Mouse (Mus musculus) effector memory CD4-positive, alpha-beta T cell, adult 5 months (primary cell): Measurements from ENCODE around the gene Sfta2. TPM values are rescaled to one million over a fixed set of nuclear protein-coding genes. Genes with fewer than 3 reads are reported as not detected.

Source experiments
- polyA plus RNA-seq: library from polyadenylated mRNA; unstranded; fragments of 100-300 nt; shearing (Covaris generic); gene quantifications from one replicate; pipeline ENCODE4 v1.2.1, GENCODE M21; 2017

Gene Sfta2
- polyA plus RNA-seq: not detected

GRCm38 (mm10) chr17:35601249-35601648, at the start of gene Sfta2:
Gene Sfta2, plus strand, starts transcription at chr17:35601549.

DNA sequence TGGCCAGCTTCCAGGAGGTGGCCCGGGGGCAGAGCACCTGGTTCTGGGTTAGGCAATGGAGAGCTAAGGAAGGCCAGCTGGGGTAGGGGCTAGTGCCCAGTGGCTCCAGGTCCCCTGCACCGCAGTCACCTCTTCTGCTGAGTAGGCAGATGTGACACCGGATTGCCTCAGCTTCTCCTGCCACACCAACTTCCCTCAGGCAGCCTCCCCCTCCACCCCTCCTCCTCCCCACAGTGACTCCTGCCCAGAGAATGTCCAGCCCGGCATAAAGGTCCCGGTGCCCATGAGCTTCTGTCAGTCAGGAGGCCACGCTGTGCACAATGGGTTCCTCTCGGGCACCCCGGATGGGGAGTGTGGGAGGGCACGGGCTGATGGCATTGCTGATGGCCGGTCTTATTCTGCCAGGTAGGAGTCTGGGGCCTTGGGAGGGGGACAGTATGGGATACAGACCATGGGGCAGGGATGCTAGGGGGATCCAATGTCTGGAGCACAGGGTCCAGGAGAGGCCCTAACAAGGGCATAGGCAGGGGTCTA, 49.4 kb upstream of the Sfta2 start, which contains the start of gene Cdsn:
Gene Cdsn, plus strand, starts transcription at position 248 of the 534 bp plus-strand sequence.

DNA sequence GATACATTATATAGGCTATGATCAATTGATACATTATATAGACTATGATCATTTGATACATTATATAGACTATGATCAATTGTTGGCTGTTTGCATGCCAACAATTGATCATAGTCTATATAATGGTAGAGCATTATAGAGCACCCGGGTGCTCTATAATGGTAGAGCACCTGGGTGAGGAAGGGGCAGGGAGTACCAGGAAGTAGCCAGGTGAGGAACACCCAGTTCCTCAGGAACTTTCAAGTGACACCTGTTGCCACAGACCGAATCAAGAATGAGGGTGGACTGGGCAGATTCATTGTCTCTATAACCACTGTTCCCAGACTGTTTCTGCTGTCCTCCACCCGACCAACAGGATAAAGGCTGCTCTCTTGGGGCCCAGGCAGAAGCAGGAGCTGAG, 34.2 kb upstream of the Sfta2 start, which contains the start of gene 2300002M23Rik:
Gene 2300002M23Rik, plus strand, starts transcription at position 301 of the 400 bp plus-strand sequence.

DNA sequence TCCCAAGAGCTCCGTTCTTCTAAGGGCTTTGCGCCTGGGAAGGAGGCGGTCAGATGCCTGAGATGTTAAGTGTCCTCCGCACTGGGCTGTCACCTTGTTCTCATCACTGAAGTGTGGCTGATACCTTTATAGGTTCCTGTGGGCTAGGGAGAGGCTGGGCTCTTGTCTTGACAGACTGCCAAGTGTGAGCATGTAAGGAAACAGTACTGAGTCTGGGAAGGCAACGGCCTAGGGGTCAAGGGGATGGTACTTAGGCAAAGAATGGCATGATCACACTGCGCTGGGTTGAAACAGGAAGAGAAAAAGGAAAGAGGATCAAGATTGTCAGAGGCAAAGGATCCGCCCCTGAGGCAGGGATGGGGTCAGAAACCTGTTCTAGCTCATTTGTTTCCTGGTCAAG, 25.2 kb downstream of the Sfta2 start, which contains the start of gene Gm9573:
Gene Gm9573, minus strand, starts transcription at position 101 of the 400 bp plus-strand sequence.

GRCm38 (mm10) chr17:35643609-35644236, 42.4 kb downstream of the Sfta2 start, which contains the start of gene Mucl3:
Gene Mucl3, minus strand, starts transcription at chr17:35643695.

DNA sequence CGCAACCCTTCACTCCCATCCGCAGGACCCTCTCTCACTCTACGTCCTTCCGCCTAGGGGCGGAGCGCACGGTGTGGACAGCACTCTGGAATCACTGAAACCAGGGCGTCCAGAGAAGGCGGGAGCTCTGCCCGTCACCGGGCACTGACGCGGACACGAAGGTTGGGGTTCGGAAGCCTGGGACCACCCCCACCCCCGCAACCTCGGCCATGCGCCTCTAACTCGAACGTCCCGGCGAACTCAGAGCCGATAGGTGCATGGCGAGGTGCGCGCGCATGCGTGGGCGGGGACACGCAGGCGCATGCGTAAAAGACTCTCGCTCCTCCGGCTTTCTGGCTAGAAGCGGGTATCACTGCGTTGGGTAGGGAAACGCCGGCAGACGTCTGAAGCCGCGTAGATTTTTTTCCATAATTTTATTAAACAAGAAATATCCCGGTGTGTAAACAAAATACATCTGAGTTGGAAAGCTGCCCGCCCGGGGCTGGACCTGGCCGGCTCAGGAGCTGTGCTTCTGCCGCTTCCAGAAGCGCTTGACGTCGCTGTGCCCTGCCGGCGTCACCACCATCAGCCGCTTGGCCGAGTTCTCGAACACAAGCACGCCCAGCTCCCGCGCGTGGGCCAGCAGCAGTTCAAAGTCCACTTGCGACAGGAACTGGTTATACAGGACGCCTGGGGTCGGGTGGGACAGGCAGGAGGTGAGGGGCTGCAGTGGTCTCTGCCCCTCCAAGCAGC, 66.2 kb downstream of the Sfta2 start, which contains the start of gene Vars2:
Gene Vars2, minus strand, starts transcription at position 259 of the 732 bp plus-strand sequence.

GRCm38 (mm10) chr17:35673416-35674035, 72.2 kb downstream of the Sfta2 start, which contains the start of gene Gtf2h4:
Gene Gtf2h4, minus strand, starts transcription at chr17:35673739.

Other genes with a start within 250 kb of the Sfta2 start
- 69.3 TPM for gene H2-Q4, start 221.9 kb upstream of the Sfta2 start, polyA plus RNA-seq
- gene H2-Q6, start 176.7 kb upstream of the Sfta2 start, polyA plus RNA-seq: 1,046 TPM
- 2,635 TPM for gene H2-Q7, start 162.4 kb upstream of the Sfta2 start, polyA plus RNA-seq
- 121 TPM for gene H2-Q10, start 131.5 kb upstream of the Sfta2 start, polyA plus RNA-seq
- not detected for gene Pou5f1, start 95.5 kb upstream of the Sfta2 start, polyA plus RNA-seq
- 12.1 TPM for gene Tcf19, start 84.7 kb upstream of the Sfta2 start, polyA plus RNA-seq
- gene Cchcr1, start 84.4 kb upstream of the Sfta2 start, polyA plus RNA-seq: 15.1 TPM
- not detected for gene Psors1c2, start 68.3 kb upstream of the Sfta2 start, polyA plus RNA-seq
- gene Cdsn, start 49.4 kb upstream of the Sfta2 start, polyA plus RNA-seq: not detected
- not detected for gene 2300002M23Rik, start 34.1 kb upstream of the Sfta2 start, polyA plus RNA-seq
- gene Gm9573, start 25.1 kb downstream of the Sfta2 start, polyA plus RNA-seq: not detected
- gene Mucl3, start 42.1 kb downstream of the Sfta2 start, polyA plus RNA-seq: not detected
- 17.0 TPM for gene Vars2, start 66.0 kb downstream of the Sfta2 start, polyA plus RNA-seq
- 14.7 TPM for gene Gtf2h4, start 72.2 kb downstream of the Sfta2 start, polyA plus RNA-seq
- gene Ddr1, start 103.1 kb downstream of the Sfta2 start, polyA plus RNA-seq: 11.5 TPM
- 29.2 TPM for gene Ier3, start 220.1 kb downstream of the Sfta2 start, polyA plus RNA-seq
- gene Flot1, start 221.7 kb downstream of the Sfta2 start, polyA plus RNA-seq: 52.6 TPM
- 71.0 TPM for gene Tubb5, start 236.8 kb downstream of the Sfta2 start, polyA plus RNA-seq
- gene Mdc1, start 240.0 kb downstream of the Sfta2 start, polyA plus RNA-seq: 9.5 TPM